Mouse (Mus musculus): ENCODE data around the gene Nckap1l. TPM values are rescaled to one million over a fixed set of nuclear protein-coding genes. Genes with fewer than 3 reads are reported as not detected.

Nckap1l gene
- polyA plus RNA-seq, 1 experiment from 2014 or later: 0.19 TPM

GRCm38 (mm10) chr15:103473182-103473581 lies 19.6 kb downstream of the Nckap1l start:
- TF ChIP-seq CTCF (IDR thresholded peaks at IDR 0.05): no peak
- POLR2A ChIA-PET: no interaction called here
- DNase-seq (ENCODE audit: low read depth, low spot score): no peak
- in situ Hi-C loops (cut with MboI; ENCODE audit: low pct_unique_long_range_greater_than_20kb): no loop called here
- ATAC-seq: no peak
- CTCF ChIA-PET: interaction anchor here (1.2 kb wide), 1 partner anchor 57 kb away, joined by 4 read pairs; no protein-coding TSS in a partner anchor
- H3K27me3 ChIP-seq: no peaks in the 10 kb centered on the region

- TF ChIP-seq CTCF (IDR thresholded peaks at IDR 0.05): no peak
- ChIA-PET CTCF (interaction anchor here (1.2 to 1.3 kb wide), 2 partner anchors 57 to 78 kb away, joined by 4 read pairs; no protein-coding TSS in a partner anchor), POLR2A (no interaction called here)
- H3K27me3 ChIP-seq: no peaks in the 10 kb centered on the region
- no peak for DNase-seq (ENCODE audit: low read depth, low spot score)
- in situ Hi-C loops (cut with MboI; ENCODE audit: low pct_unique_long_range_greater_than_20kb): no loop called here
- ATAC-seq: no peak
Observed at GRCm38 (mm10) chr15:103473769-103474168, 20.2 kb downstream of the Nckap1l start.

- in situ Hi-C loops (cut with MboI; ENCODE audit: low pct_unique_long_range_greater_than_20kb): loop anchor here (5.0 kb wide), 1 partner anchor 97 kb away; no protein-coding TSS in a partner anchor
- CTCF ChIA-PET: no interaction called here
- no peaks in the 10 kb centered on the region for H3K27me3 ChIP-seq
- POLR2A ChIA-PET: no interaction called here
- no peak for DNase-seq (ENCODE audit: low read depth, low spot score)
- ATAC-seq: no peak
- no peak for TF ChIP-seq CTCF (IDR thresholded peaks at IDR 0.05)
Observed at GRCm38 (mm10) chr15:103479080-103479606, 25.5 kb downstream of the Nckap1l start.

GRCm38 (mm10) chr15:103480129-103480528 lies 26.5 kb downstream of the Nckap1l start:
- no peak for ATAC-seq
- DNase-seq (ENCODE audit: low read depth, low spot score): no peak
- in situ Hi-C loops (cut with MboI; ENCODE audit: low pct_unique_long_range_greater_than_20kb): loop anchor here (5.0 kb wide), 1 partner anchor 52 kb away; no protein-coding TSS in a partner anchor
- no peaks in the 10 kb centered on the region for H3K27me3 ChIP-seq
- CTCF ChIA-PET: interaction anchor here (0.9 to 1.5 kb wide), 2 partner anchors 50 to 132 kb away, joined by 4 to 6 read pairs; no protein-coding TSS in a partner anchor
- POLR2A ChIA-PET: no interaction called here
- TF ChIP-seq CTCF (IDR thresholded peaks at IDR 0.05): no peak

- in situ Hi-C loops (cut with MboI; ENCODE audit: low pct_unique_long_range_greater_than_20kb): loop anchor here (5.0 kb wide), 1 partner anchor 50 kb away; no protein-coding TSS in a partner anchor
- no peaks in the 10 kb centered on the region for H3K27me3 ChIP-seq
- DNase-seq (ENCODE audit: low read depth, low spot score) (no peak), ATAC-seq (peak; percentile 46)
- ChIA-PET CTCF (interaction anchor here (0.7 to 2.2 kb wide), 12 partner anchors 10 to 64 kb away, joined by 3 to 14 read pairs (median 4); no protein-coding TSS in a partner anchor), POLR2A (no interaction called here)
- TF ChIP-seq CTCF (IDR thresholded peaks at IDR 0.05): peak; percentile 80
Observed at GRCm38 (mm10) chr15:103482488-103482887, 28.9 kb downstream of the Nckap1l start.

GRCm38 (mm10) chr15:103484490-103484889 lies 30.9 kb downstream of the Nckap1l start:
- no peak for DNase-seq (ENCODE audit: low read depth, low spot score)
- ATAC-seq: no peak
- ChIA-PET POLR2A (no interaction called here), CTCF (interaction anchor here (1.6 kb wide), 1 partner anchor 64 kb away, joined by 5 read pairs; no protein-coding TSS in a partner anchor)
- TF ChIP-seq CTCF (IDR thresholded peaks at IDR 0.05): no peak
- in situ Hi-C loops (cut with MboI; ENCODE audit: low pct_unique_long_range_greater_than_20kb): loop anchor here (5.0 kb wide), 1 partner anchor 48 kb away; no protein-coding TSS in a partner anchor
- H3K27me3 ChIP-seq: no peaks in the 10 kb centered on the region

GRCm38 (mm10) chr15:103485106-103485505 lies 31.5 kb downstream of the Nckap1l start:
- no peak for TF ChIP-seq CTCF (IDR thresholded peaks at IDR 0.05)
- no peaks in the 10 kb centered on the region for H3K27me3 ChIP-seq
- no peak for DNase-seq (ENCODE audit: low read depth, low spot score)
- no peak for ATAC-seq
- POLR2A ChIA-PET: no interaction called here
- CTCF ChIA-PET: interaction anchor here (1.2 to 2.4 kb wide), 3 partner anchors 11 to 63 kb away, joined by 3 to 9 read pairs (median 5); no protein-coding TSS in a partner anchor
- in situ Hi-C loops (cut with MboI; ENCODE audit: low pct_unique_long_range_greater_than_20kb): no loop called here

- no peak for DNase-seq (ENCODE audit: low read depth, low spot score)
- in situ Hi-C loops (cut with MboI; ENCODE audit: low pct_unique_long_range_greater_than_20kb): no loop called here
- ATAC-seq: no peak
- TF ChIP-seq CTCF (IDR thresholded peaks at IDR 0.05): no peak
- ChIA-PET POLR2A (no interaction called here), CTCF (interaction anchor here (0.9 to 2.4 kb wide), 2 partner anchors 32 to 44 kb away, joined by 3 to 9 read pairs; no protein-coding TSS in a partner anchor)
- H3K27me3 ChIP-seq: no peaks in the 10 kb centered on the region
Observed at GRCm38 (mm10) chr15:103486658-103487057, 33.1 kb downstream of the Nckap1l start.

- TF ChIP-seq CTCF (IDR thresholded peaks at IDR 0.05): no peak
- H3K27me3 ChIP-seq: no peaks in the 10 kb centered on the region
- CTCF ChIA-PET: no interaction called here
- DNase-seq (ENCODE audit: low read depth, low spot score): no peak
- no peak for ATAC-seq
- in situ Hi-C loops (cut with MboI; ENCODE audit: low pct_unique_long_range_greater_than_20kb): no loop called here
- POLR2A ChIA-PET: no interaction called here
Observed at GRCm38 (mm10) chr15:103488336-103488735, 34.7 kb downstream of the Nckap1l start.

GRCm38 (mm10) chr15:103496204-103497140 lies 42.9 kb downstream of the Nckap1l start:
- no peak for TF ChIP-seq CTCF (IDR thresholded peaks at IDR 0.05)
- no peaks in the 10 kb centered on the region for H3K27me3 ChIP-seq
- POLR2A ChIA-PET: interaction anchor here (1.1 kb wide), 1 partner anchor 8 kb away, joined by 3 read pairs; no protein-coding TSS in a partner anchor
- ATAC-seq: peak; percentile 99
- CTCF ChIA-PET: interaction anchor here (0.8 to 2.1 kb wide), 3 partner anchors 11 to 34 kb away, joined by 3 to 10 read pairs (median 6); no protein-coding TSS in a partner anchor
- in situ Hi-C loops (cut with MboI; ENCODE audit: low pct_unique_long_range_greater_than_20kb): no loop called here
- DNase-seq (ENCODE audit: low read depth, low spot score): peak; percentile 70

Measured in Patski (cell line).